Mouse (Mus musculus) megakaryocyte-erythroid progenitor cell, adult 5-6 weeks (primary cell): ENCODE results near the gene Gm11565. TPM values are rescaled to one million over a fixed set of nuclear protein-coding genes. Genes with fewer than 3 reads are reported as not detected.
"Not testable (repeated sequence)": the region's sequence is repeated elsewhere in the genome, so short reads cannot be mapped to it uniquely, and the experiment has no call there.

ENCODE experiments used
- ATAC-seq: replicated peaks from 2 replicates; pipeline ENCODE4 v1.8.0; 2016; ENCODE audit warnings: mild to moderate bottlenecking, inconsistent platforms; ENCODE audit not compliant: severe bottlenecking, poor library complexity, low FRiP score, low TSS enrichment
- total RNA-seq, 2 experiments: library from RNA; stranded (forward) in 1 of 2; stranded (reverse) in 1 of 2; fragments of 200-1000, 215-1000 nt in 1 of 2; fragments of >200 nt in 1 of 2; fragmentation: Nextera tagmentation in 1 of 2; gene quantifications; 2 replicates each; pipeline ENCODE4 v1.2.3; 2014 to 2017

Gene Gm11565
- total RNA-seq (2014; fragmentation: Nextera tagmentation) (not detected in 2 replicates), total RNA-seq (2017) (not detected in 2 replicates)

GRCm38 (mm10) chr11:99914451-99914850, at the start of gene Gm11565:
Gene Gm11565, plus strand, starts transcription at chr11:99914751.
- no peak for ATAC-seq

DNA sequence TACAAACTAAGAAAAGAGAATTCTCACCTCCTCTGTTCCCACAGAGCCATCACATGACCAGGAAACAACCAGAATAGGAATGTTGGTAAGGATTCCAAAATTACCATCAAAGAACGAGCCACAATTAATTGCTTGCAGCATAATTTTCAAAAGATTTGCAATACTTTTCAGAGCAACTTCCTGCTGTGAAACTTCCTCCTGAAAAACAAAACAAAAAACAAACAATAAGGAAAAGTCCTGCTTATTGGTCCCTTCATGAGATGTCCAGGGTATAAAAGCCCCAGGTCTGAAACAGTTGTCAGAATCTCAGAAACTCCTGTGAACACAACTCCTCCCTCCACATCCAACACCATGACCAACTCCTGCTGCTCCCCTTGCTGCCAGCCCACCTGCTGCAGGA, 41.5 kb upstream of the Gm11565 start, which contains the start of gene Krtap9-1:
Krtap9-1 (plus strand) TSS at position 301 of the 400 bp plus-strand sequence.
- not testable (repeated sequence) for ATAC-seq

GRCm38 (mm10) chr11:99878887-99879286, 35.7 kb upstream of the Gm11565 start, which contains the start of gene Gm11567:
Gene Gm11567, plus strand, starts transcription at chr11:99879187.
- ATAC-seq: not testable (repeated sequence)

GRCm38 (mm10) chr11:99907620-99908019, 6.9 kb upstream of the Gm11565 start, which contains the start of gene Krtap31-1:
Gene Krtap31-1, plus strand, starts transcription at chr11:99907920.
- no peak for ATAC-seq

GRCm38 (mm10) chr11:99935991-99936390, 21.4 kb downstream of the Gm11565 start, which contains the start of gene Krtap31-2:
Gene Krtap31-2, plus strand, starts transcription at chr11:99936291.
- no peak for ATAC-seq

- no peak for ATAC-seq
Measured at GRCm38 (mm10) chr11:99937751-99938264, 23.3 kb downstream of the Gm11565 start.

- ATAC-seq: no peak
Measured at GRCm38 (mm10) chr11:99948175-99948574, 33.6 kb downstream of the Gm11565 start, which contains the start of gene Krtap9-5. Gene Krtap9-5, plus strand, starts transcription at chr11:99948475.

DNA sequence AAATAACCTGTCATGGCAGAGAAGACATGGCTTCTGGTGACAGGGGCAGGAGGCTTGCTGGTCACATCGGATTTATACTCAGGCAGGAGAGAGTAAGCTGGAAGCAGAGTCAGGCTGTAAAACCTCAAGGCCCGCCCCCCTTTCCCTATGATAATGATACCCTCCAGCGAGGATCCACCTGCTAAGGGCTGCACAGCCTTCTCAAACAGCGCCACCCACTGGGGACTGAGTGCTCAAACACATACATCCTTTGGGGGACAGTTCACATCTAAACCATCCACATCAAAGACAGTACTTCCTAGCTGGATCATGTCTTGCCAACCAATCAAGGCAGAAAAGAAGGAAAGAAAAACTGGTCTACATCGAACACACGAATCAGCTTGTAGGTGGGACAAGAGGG, 49.7 kb downstream of the Gm11565 start:
- no peak for ATAC-seq

Other genes starting within 250 kb of the Gm11565 start
Only the 30 nearest of the 33 such genes appear.
- not detected in 2 replicates for gene Gm14180, start 180.5 kb upstream of the Gm11565 start, total RNA-seq (2014; fragmentation: Nextera tagmentation)
- gene Gm14180, start 180.5 kb upstream of the Gm11565 start, total RNA-seq (2017): not detected in 2 replicates
- gene Gm11595, start 141.8 kb upstream of the Gm11565 start, total RNA-seq (2014; fragmentation: Nextera tagmentation): not detected in 2 replicates
- not detected in 2 replicates for gene Gm11595, start 141.8 kb upstream of the Gm11565 start, total RNA-seq (2017)
- gene Krtap4-8, start 134.0 kb upstream of the Gm11565 start, total RNA-seq (2014; fragmentation: Nextera tagmentation): not detected in 2 replicates
- gene Krtap4-8, start 134.0 kb upstream of the Gm11565 start, total RNA-seq (2017): not detected in 2 replicates
- gene Krtap4-9, start 129.6 kb upstream of the Gm11565 start, total RNA-seq (2014; fragmentation: Nextera tagmentation): not detected in 2 replicates
- gene Krtap4-9, start 129.6 kb upstream of the Gm11565 start, total RNA-seq (2017): not detected in 2 replicates
- gene Gm11596, start 121.3 kb upstream of the Gm11565 start, total RNA-seq (2014; fragmentation: Nextera tagmentation): not detected in 2 replicates
- gene Gm11596, start 121.3 kb upstream of the Gm11565 start, total RNA-seq (2017): not detected in 2 replicates
- gene Gm11569, start 115.8 kb upstream of the Gm11565 start, total RNA-seq (2014; fragmentation: Nextera tagmentation): not detected in 2 replicates
- not detected in 2 replicates for gene Gm11569, start 115.8 kb upstream of the Gm11565 start, total RNA-seq (2017)
- not detected in 2 replicates for gene Gm11554, start 110.3 kb upstream of the Gm11565 start, total RNA-seq (2014; fragmentation: Nextera tagmentation)
- gene Gm11554, start 110.3 kb upstream of the Gm11565 start, total RNA-seq (2017): not detected in 2 replicates
- gene Krtap4-13, start 104.9 kb upstream of the Gm11565 start, total RNA-seq (2014; fragmentation: Nextera tagmentation): not detected in 2 replicates
- gene Krtap4-13, start 104.9 kb upstream of the Gm11565 start, total RNA-seq (2017): not detected in 2 replicates
- gene Gm11564, start 99.1 kb upstream of the Gm11565 start, total RNA-seq (2014; fragmentation: Nextera tagmentation): not detected in 2 replicates
- not detected in 2 replicates for gene Gm11564, start 99.1 kb upstream of the Gm11565 start, total RNA-seq (2017)
- gene 2300003K06Rik, start 76.7 kb upstream of the Gm11565 start, total RNA-seq (2014; fragmentation: Nextera tagmentation): not detected in 2 replicates
- gene 2300003K06Rik, start 76.7 kb upstream of the Gm11565 start, total RNA-seq (2017): not detected in 2 replicates
- gene Krtap4-16, start 63.1 kb upstream of the Gm11565 start, total RNA-seq (2014; fragmentation: Nextera tagmentation): not detected in 2 replicates
- gene Krtap4-16, start 63.1 kb upstream of the Gm11565 start, total RNA-seq (2017): not detected in 2 replicates
- not detected in 2 replicates for gene Gm11568, start 56.8 kb upstream of the Gm11565 start, total RNA-seq (2014; fragmentation: Nextera tagmentation)
- gene Gm11568, start 56.8 kb upstream of the Gm11565 start, total RNA-seq (2017): not detected in 2 replicates
- gene Gm11559, start 50.3 kb upstream of the Gm11565 start, total RNA-seq (2014; fragmentation: Nextera tagmentation): not detected in 2 replicates
- gene Gm11559, start 50.3 kb upstream of the Gm11565 start, total RNA-seq (2017): not detected in 2 replicates
- not detected in 2 replicates for gene Krtap9-1, start 41.4 kb upstream of the Gm11565 start, total RNA-seq (2014; fragmentation: Nextera tagmentation)
- not detected in 2 replicates for gene Krtap9-1, start 41.4 kb upstream of the Gm11565 start, total RNA-seq (2017)
- gene Gm11567, start 35.6 kb upstream of the Gm11565 start, total RNA-seq (2014; fragmentation: Nextera tagmentation): not detected in 2 replicates
- not detected in 2 replicates for gene Gm11567, start 35.6 kb upstream of the Gm11565 start, total RNA-seq (2017)
- not detected in 2 replicates for gene Krtap31-1, start 6.8 kb upstream of the Gm11565 start, total RNA-seq (2014; fragmentation: Nextera tagmentation)
- gene Krtap31-1, start 6.8 kb upstream of the Gm11565 start, total RNA-seq (2017): not detected in 2 replicates
- gene Krtap31-2, start 21.5 kb downstream of the Gm11565 start, total RNA-seq (2014; fragmentation: Nextera tagmentation): not detected in 2 replicates
- gene Krtap31-2, start 21.5 kb downstream of the Gm11565 start, total RNA-seq (2017): not detected in 2 replicates
- not detected in 2 replicates for gene Krtap9-5, start 33.7 kb downstream of the Gm11565 start, total RNA-seq (2014; fragmentation: Nextera tagmentation)
- gene Krtap9-5, start 33.7 kb downstream of the Gm11565 start, total RNA-seq (2017): not detected in 2 replicates
- gene Krtap29-1, start 64.3 kb downstream of the Gm11565 start, total RNA-seq (2014; fragmentation: Nextera tagmentation): not detected in 2 replicates
- not detected in 2 replicates for gene Krtap29-1, start 64.3 kb downstream of the Gm11565 start, total RNA-seq (2017)
- gene Krtap16-1, start 71.8 kb downstream of the Gm11565 start, total RNA-seq (2014; fragmentation: Nextera tagmentation): not detected in 2 replicates
- gene Krtap16-1, start 71.8 kb downstream of the Gm11565 start, total RNA-seq (2017): not detected in 2 replicates
- not detected in 2 replicates for gene Krtap17-1, start 79.2 kb downstream of the Gm11565 start, total RNA-seq (2014; fragmentation: Nextera tagmentation)
- not detected in 2 replicates for gene Krtap17-1, start 79.2 kb downstream of the Gm11565 start, total RNA-seq (2017)
- not detected in 2 replicates for gene Krt33a, start 101.5 kb downstream of the Gm11565 start, total RNA-seq (2014; fragmentation: Nextera tagmentation)
- not detected in 2 replicates for gene Krt33a, start 101.5 kb downstream of the Gm11565 start, total RNA-seq (2017)
- gene Krt33b, start 115.1 kb downstream of the Gm11565 start, total RNA-seq (2014; fragmentation: Nextera tagmentation): not detected in 2 replicates
- gene Krt33b, start 115.1 kb downstream of the Gm11565 start, total RNA-seq (2017): not detected in 2 replicates
- gene Krt34, start 126.8 kb downstream of the Gm11565 start, total RNA-seq (2014; fragmentation: Nextera tagmentation): not detected in 2 replicates
- gene Krt34, start 126.8 kb downstream of the Gm11565 start, total RNA-seq (2017): not detected in 2 replicates
- not detected in 2 replicates for gene Krt31, start 135.8 kb downstream of the Gm11565 start, total RNA-seq (2014; fragmentation: Nextera tagmentation)
- not detected in 2 replicates for gene Krt31, start 135.8 kb downstream of the Gm11565 start, total RNA-seq (2017)
- not detected in 2 replicates for gene Krt32, start 173.5 kb downstream of the Gm11565 start, total RNA-seq (2014; fragmentation: Nextera tagmentation)
- not detected in 2 replicates for gene Krt32, start 173.5 kb downstream of the Gm11565 start, total RNA-seq (2017)
- gene Krt35, start 181.5 kb downstream of the Gm11565 start, total RNA-seq (2014; fragmentation: Nextera tagmentation): not detected in 2 replicates
- not detected in 2 replicates for gene Krt35, start 181.5 kb downstream of the Gm11565 start, total RNA-seq (2017)
- not detected in 2 replicates for gene Krt36, start 190.9 kb downstream of the Gm11565 start, total RNA-seq (2014; fragmentation: Nextera tagmentation)
- gene Krt36, start 190.9 kb downstream of the Gm11565 start, total RNA-seq (2017): not detected in 2 replicates
- gene Krt13, start 206.8 kb downstream of the Gm11565 start, total RNA-seq (2014; fragmentation: Nextera tagmentation): not detected in 2 replicates
- gene Krt13, start 206.8 kb downstream of the Gm11565 start, total RNA-seq (2017): not detected in 2 replicates
- gene Krt15, start 221.2 kb downstream of the Gm11565 start, total RNA-seq (2014; fragmentation: Nextera tagmentation): not detected in 2 replicates
- gene Krt15, start 221.2 kb downstream of the Gm11565 start, total RNA-seq (2017): not detected in 2 replicates